In genomic region chr14:54426003-54426688, GRCm38 (mm10) we compare ENCODE assay signal across 8 mouse cellular contexts. TPM values are rescaled to one million over a fixed set of nuclear protein-coding genes. Genes with fewer than 3 reads are reported as not detected.
DNase-seq lines count a peak whose midpoint lies in the region; ATAC-seq and TF ChIP-seq lines count a peak whose summit lies in the region.

No protein-coding gene starts in this region.

- H3K27ac ChIP-seq in forebrain, embryonic 14.5 days (ENCODE audit: low read depth, low read length): peak overlapping the region; percentile 76
- H3K27ac ChIP-seq in liver, embryonic 15.5 days (replicated peaks): peak overlapping the region; percentile 89

- 33% methylated on average over 14 of the region's 14 CpGs for WGBS in forebrain, embryonic 14.5 days
- WGBS in liver, embryonic 15.5 days (ENCODE audit: insufficient replicate concordance): 26% methylated on average over 14 of the region's 14 CpGs

- peaks cover 26% of the 10 kb centered on the region for H3K36me3 ChIP-seq in C2C12 (ENCODE audit: control insufficient read depth, insufficient read depth)
- H3K36me3 ChIP-seq in forebrain, embryonic 14.5 days (ENCODE audit: control insufficient read depth, insufficient read depth, low read length): peaks cover 15% of the 10 kb centered on the region
- H3K36me3 ChIP-seq in liver, embryonic 15.5 days (replicated peaks): 0 out of 2 replicates have a peak, but pooled peaks cover 5% of the 10 kb centered on the region

- H3K9me3 ChIP-seq in forebrain, embryonic 14.5 days (replicated peaks; ENCODE audit: control insufficient read depth, low read length): no peaks in the 10 kb centered on the region
- H3K9me3 ChIP-seq in liver, embryonic 15.5 days (replicated peaks): no peaks in the 10 kb centered on the region

- H3K79me2 ChIP-seq in C2C12 (ENCODE audit: control insufficient read depth, insufficient read depth): peaks cover 42% of the 10 kb centered on the region

- peak overlapping the region; percentile 64 for H3K4me2 ChIP-seq in forebrain, embryonic 14.5 days (ENCODE audit: low read length)
- H3K4me2 ChIP-seq in liver, embryonic 15.5 days: peak overlapping the region; percentile 86

- peak overlapping the region; percentile 65 for H3K9ac ChIP-seq in forebrain, embryonic 14.5 days (ENCODE audit: low read length)
- peak overlapping the region; percentile 77 for H3K9ac ChIP-seq in liver, embryonic 15.5 days

- H3K27me3 ChIP-seq in C2C12 (ENCODE audit: control insufficient read depth, insufficient read depth, insufficient read length): no peaks in the 10 kb centered on the region
- no peaks in the 10 kb centered on the region for H3K27me3 ChIP-seq in forebrain, embryonic 14.5 days (replicated peaks; ENCODE audit: control insufficient read depth, insufficient read depth, low read length)
- peaks cover 21% of the 10 kb centered on the region for H3K27me3 ChIP-seq in liver, embryonic 15.5 days

- peak overlapping the region; percentile 81 for H3K4me3 ChIP-seq in C2C12 (ENCODE audit: insufficient read depth, poor library complexity, severe bottlenecking)
- H3K4me3 ChIP-seq in forebrain, embryonic 14.5 days (ENCODE audit: low read depth, low read length): peak overlapping the region; percentile 86
- H3K4me3 ChIP-seq in liver, embryonic 15.5 days (replicated peaks): peak overlapping the region; percentile 86

- no peak for TF ChIP-seq CTCF in C2C12 (IDR thresholded peaks at IDR 0.05; ENCODE audit: control insufficient read depth, insufficient read depth, insufficient read length)

- peaks cover 22% of the 10 kb centered on the region for H3K4me1 ChIP-seq in forebrain, embryonic 14.5 days (ENCODE audit: control insufficient read depth, insufficient read depth, low read length)
- peaks cover 67% of the 10 kb centered on the region for H3K4me1 ChIP-seq in liver, embryonic 15.5 days (replicated peaks)

- no peak for DNase-seq in cerebellum, postnatal 36 days
- DNase-seq in forebrain, embryonic 14.5 days (ENCODE audit: low spot score): no peak
- DNase-seq in embryo, embryonic 10 days (ENCODE audit: low spot score): no peak
- no peak for DNase-seq in cerebellum, adult 18-20 months
- DNase-seq in right cerebral cortex, postnatal 36 days (ENCODE audit: low spot score in 2 of 2): no peak

- 0 out of 2 replicates have a peak, but pooled peaks have one; percentile 5 for ATAC-seq in cerebellum, adult (ENCODE audit: insufficient number of reproducible peaks, low FRiP score, low TSS enrichment)
- ATAC-seq in forebrain, embryonic 14.5 days: peak; percentile 26; the same call in 1 of the 2 replicates
- ATAC-seq in liver, embryonic 15.5 days (ENCODE audit: insufficient read depth): no peak

- H3K79me3 ChIP-seq in C2C12 (ENCODE audit: low read depth): peaks cover 18% of the 10 kb centered on the region

- H3ac ChIP-seq in C2C12 (ENCODE audit: control insufficient read depth, insufficient read length, low read depth): peak overlapping the region; percentile 55

TF ChIP-seq in C2C12, 6 proteins besides CTCF, POLR2A, EP300 and RAD21:
- TF ChIP-seq FOSL1 (IDR thresholded peaks at IDR 0.05; ENCODE audit: insufficient read depth, low read length, poor library complexity, severe bottlenecking) (no peak), CEBPB (IDR thresholded peaks at IDR 0.05; ENCODE audit: low read depth) (no peak), USF1 (IDR thresholded peaks at IDR 0.05; ENCODE audit: low read depth) (no peak), MYOD1 (IDR thresholded peaks at IDR 0.05; ENCODE audit: control insufficient read depth, insufficient read length, low read depth) (no peak), MAX (IDR thresholded peaks at IDR 0.05) (no peak), MYOG (IDR thresholded peaks at IDR 0.05; ENCODE audit: control insufficient read depth, extremely low read depth, insufficient read length) (no peak)

RNA-seq across cellular contexts. Expression of gene Mrpl52, which starts 0.6 kb away (rescaled TPM):
- 518 TPM for polyA plus RNA-seq in C2C12 (2012; fragmentation: generic; extraction: Trizol)
- polyA plus RNA-seq in forebrain, embryonic 14.5 days (2014; fragmentation: Nextera tagmentation; extraction: Ambion mirVana): 274 and 289 TPM in 2 replicates
- 128 and 168 TPM in 2 replicates for polyA plus RNA-seq in liver, embryonic 15.5 days (2015; fragmentation: Nextera tagmentation; extraction: Ambion mirVana)

RNA-seq across cellular contexts. Expression of gene Mmp14, which starts 5.3 kb away (rescaled TPM):
- 118 TPM for polyA plus RNA-seq in C2C12 (2012; fragmentation: generic; extraction: Trizol)
- polyA plus RNA-seq in forebrain, embryonic 14.5 days (2014; fragmentation: Nextera tagmentation; extraction: Ambion mirVana): 48.2 and 51.5 TPM in 2 replicates
- polyA plus RNA-seq in liver, embryonic 15.5 days (2015; fragmentation: Nextera tagmentation; extraction: Ambion mirVana): 22.6 and 24.7 TPM in 2 replicates

RNA-seq across cellular contexts. Expression of gene Slc7a7, which starts 8.6 kb away (rescaled TPM):
- 0.35 TPM for polyA plus RNA-seq in C2C12 (2012; fragmentation: generic; extraction: Trizol)
- polyA plus RNA-seq in forebrain, embryonic 14.5 days (2014; fragmentation: Nextera tagmentation; extraction: Ambion mirVana): 4.3 and 5.1 TPM in 2 replicates
- 9.9 and 10.5 TPM in 2 replicates for polyA plus RNA-seq in liver, embryonic 15.5 days (2015; fragmentation: Nextera tagmentation; extraction: Ambion mirVana)

RNA-seq across cellular contexts. Expression of gene Lrp10, which starts 37.8 kb away (rescaled TPM):
- 72.8 TPM for polyA plus RNA-seq in C2C12 (2012; fragmentation: generic; extraction: Trizol)
- 19.2 and 21.0 TPM in 2 replicates for polyA plus RNA-seq in forebrain, embryonic 14.5 days (2014; fragmentation: Nextera tagmentation; extraction: Ambion mirVana)
- polyA plus RNA-seq in liver, embryonic 15.5 days (2015; fragmentation: Nextera tagmentation; extraction: Ambion mirVana): 21.2 and 23.0 TPM in 2 replicates

RNA-seq across cellular contexts. Expression of gene Rem2, which starts 49.8 kb away (rescaled TPM):
- polyA plus RNA-seq in C2C12 (2012; fragmentation: generic; extraction: Trizol): 0.56 TPM
- polyA plus RNA-seq in forebrain, embryonic 14.5 days (2014; fragmentation: Nextera tagmentation; extraction: Ambion mirVana): 19.6 and 26.4 TPM in 2 replicates
- 0.20 and 0.23 TPM in 2 replicates for polyA plus RNA-seq in liver, embryonic 15.5 days (2015; fragmentation: Nextera tagmentation; extraction: Ambion mirVana)
